Mouse (Mus musculus): ENCODE measurements around the gene Ubd. TPM values are rescaled to one million over a fixed set of nuclear protein-coding genes. Genes with fewer than 3 reads are reported as not detected.
A peak's percentile ranks its signal among the peaks of the same experiment; 100 is the strongest.
"Not testable (repeated sequence)": the region's sequence is repeated elsewhere in the genome, so short reads cannot be mapped to it uniquely, and the experiment has no call there.

Gene Ubd
- total and polyA plus RNA-seq, 2 experiments from 2014 or later: not detected

- Histone ChIP-seq H3K9me3 (ENCODE audit: low read length) (no peaks in the 10 kb centered on the region), H3K27me3 (ENCODE audit: insufficient read depth, low read length) (no peaks in the 10 kb centered on the region), H3K9ac (replicated peaks; ENCODE audit: low read length, poor library complexity, severe bottlenecking) (no peak within 1 kb of the TSS), H3K36me3 (ENCODE audit: insufficient read depth, low read length) (no peaks in the 10 kb centered on the region), H3K4me1 (ENCODE audit: insufficient read depth, low read length) (no peaks in the 10 kb centered on the region), H3K4me3 (ENCODE audit: low read depth, low read length) (no peak within 1 kb of the TSS), H3K27ac (ENCODE audit: low read depth, low read length) (no peak within 1 kb of the TSS), H3K4me2 (ENCODE audit: low read depth, low read length, poor library complexity, severe bottlenecking) (no peak within 1 kb of the TSS)
- WGBS: 75% methylated on average over 3 of the region's 3 CpGs
- TF ChIP-seq CTCF (IDR thresholded peaks at IDR 0.05): no peak
- DNase-seq (ENCODE audit: low spot score) (no peak), ATAC-seq (ENCODE audit: low FRiP score) (no peak)
Measured at GRCm38 (mm10) chr17:37213018-37213417, 19.3 kb downstream of the Ubd start, which contains the start of gene Olfr95. Olfr95 (minus strand) TSS chr17:37213118.

- Histone ChIP-seq H3K9ac (replicated peaks; ENCODE audit: low read length, poor library complexity, severe bottlenecking) (no peak overlapping the region), H3K27me3 (ENCODE audit: insufficient read depth, low read length) (no peaks in the 10 kb centered on the region), H3K4me1 (ENCODE audit: insufficient read depth, low read length) (no peaks in the 10 kb centered on the region), H3K27ac (ENCODE audit: low read depth, low read length) (no peak overlapping the region), H3K4me3 (ENCODE audit: low read depth, low read length) (no peak overlapping the region), H3K4me2 (ENCODE audit: low read depth, low read length, poor library complexity, severe bottlenecking) (no peak overlapping the region), H3K9me3 (ENCODE audit: low read length) (no peaks in the 10 kb centered on the region), H3K36me3 (ENCODE audit: insufficient read depth, low read length) (no peaks in the 10 kb centered on the region)
- ATAC-seq (ENCODE audit: low FRiP score): no peak
- 83% methylated on average over 3 of the region's 3 CpGs for WGBS
- no peak for TF ChIP-seq CTCF (IDR thresholded peaks at IDR 0.05)
- no peak for DNase-seq (ENCODE audit: low spot score)
Measured at GRCm38 (mm10) chr17:37218486-37218885, 24.8 kb downstream of the Ubd start.

- no peak for ATAC-seq (ENCODE audit: low FRiP score)
Measured at GRCm38 (mm10) chr17:37219846-37220245, 26.2 kb downstream of the Ubd start, which contains the start of gene Olfr96. Olfr96 (plus strand) TSS chr17:37220146.

GRCm38 (mm10) chr17:37221879-37222278 lies 28.2 kb downstream of the Ubd start:
- H3K27me3 ChIP-seq (ENCODE audit: insufficient read depth, low read length): no peaks in the 10 kb centered on the region
- DNase-seq (ENCODE audit: low spot score) (peak; percentile 16), ATAC-seq (ENCODE audit: low FRiP score) (no peak)
- H3K27ac ChIP-seq (ENCODE audit: low read depth, low read length): no peak overlapping the region
- H3K4me2 ChIP-seq (ENCODE audit: low read depth, low read length, poor library complexity, severe bottlenecking): no peak overlapping the region
- peak; percentile 50 for TF ChIP-seq CTCF (IDR thresholded peaks at IDR 0.05)
- no peak overlapping the region for H3K9ac ChIP-seq (replicated peaks; ENCODE audit: low read length, poor library complexity, severe bottlenecking)
- no peaks in the 10 kb centered on the region for H3K4me1 ChIP-seq (ENCODE audit: insufficient read depth, low read length)
- WGBS: 25% methylated on average over 1 of the region's 1 CpGs
- H3K9me3 ChIP-seq (ENCODE audit: low read length): no peaks in the 10 kb centered on the region
- H3K4me3 ChIP-seq (ENCODE audit: low read depth, low read length): no peak overlapping the region
- no peaks in the 10 kb centered on the region for H3K36me3 ChIP-seq (ENCODE audit: insufficient read depth, low read length)

More at GRCm38 (mm10) chr17:37219846-37220245, 26.2 kb downstream of the Ubd start, which contains the start of gene Olfr96:
- H3K9me3 ChIP-seq (ENCODE audit: low read length): no peaks in the 10 kb centered on the region
- no peaks in the 10 kb centered on the region for H3K27me3 ChIP-seq (ENCODE audit: insufficient read depth, low read length)
- H3K27ac ChIP-seq (ENCODE audit: low read depth, low read length): no peak within 1 kb of the TSS
- H3K36me3 ChIP-seq (ENCODE audit: insufficient read depth, low read length): no peaks in the 10 kb centered on the region
- H3K4me1 ChIP-seq (ENCODE audit: insufficient read depth, low read length): no peaks in the 10 kb centered on the region
- no peak within 1 kb of the TSS for H3K4me2 ChIP-seq (ENCODE audit: low read depth, low read length, poor library complexity, severe bottlenecking)
- no peak for DNase-seq (ENCODE audit: low spot score)
- WGBS: 64% methylated on average over 4 of the region's 4 CpGs
- TF ChIP-seq CTCF (IDR thresholded peaks at IDR 0.05): no peak
- H3K9ac ChIP-seq (replicated peaks; ENCODE audit: low read length, poor library complexity, severe bottlenecking): no peak within 1 kb of the TSS
- H3K4me3 ChIP-seq (ENCODE audit: low read depth, low read length): no peak within 1 kb of the TSS

GRCm38 (mm10) chr17:37237230-37237629 lies 43.5 kb downstream of the Ubd start, which contains the start of gene Olfr97:
Olfr97 (minus strand) TSS chr17:37237330.
- not testable (repeated sequence) for H3K27me3 ChIP-seq (ENCODE audit: insufficient read depth, low read length); DNase-seq (ENCODE audit: low spot score); H3K4me2 ChIP-seq (ENCODE audit: low read depth, low read length, poor library complexity, severe bottlenecking); H3K36me3 ChIP-seq (ENCODE audit: insufficient read depth, low read length); ATAC-seq (ENCODE audit: low FRiP score); H3K9ac ChIP-seq (replicated peaks; ENCODE audit: low read length, poor library complexity, severe bottlenecking); H3K4me1 ChIP-seq (ENCODE audit: insufficient read depth, low read length); H3K27ac ChIP-seq (ENCODE audit: low read depth, low read length); H3K4me3 ChIP-seq (ENCODE audit: low read depth, low read length); H3K9me3 ChIP-seq (ENCODE audit: low read length)
- 86% methylated on average over 2 of the region's 2 CpGs for WGBS

- WGBS: 60% methylated on average over 3 of the region's 3 CpGs
- H3K9ac ChIP-seq (replicated peaks; ENCODE audit: low read length, poor library complexity, severe bottlenecking): no peak overlapping the region
- H3K9me3 ChIP-seq (ENCODE audit: low read length): no peaks in the 10 kb centered on the region
- H3K36me3 ChIP-seq (ENCODE audit: insufficient read depth, low read length): no peaks in the 10 kb centered on the region
- TF ChIP-seq CTCF (IDR thresholded peaks at IDR 0.05): no peak
- ATAC-seq (ENCODE audit: low FRiP score) (no peak), DNase-seq (ENCODE audit: low spot score) (no peak)
- no peaks in the 10 kb centered on the region for H3K27me3 ChIP-seq (ENCODE audit: insufficient read depth, low read length)
- H3K4me1 ChIP-seq (ENCODE audit: insufficient read depth, low read length): no peaks in the 10 kb centered on the region
- no peak overlapping the region for H3K27ac ChIP-seq (ENCODE audit: low read depth, low read length)
- H3K4me2 ChIP-seq (ENCODE audit: low read depth, low read length, poor library complexity, severe bottlenecking): no peak overlapping the region
- no peak overlapping the region for H3K4me3 ChIP-seq (ENCODE audit: low read depth, low read length)
Measured at GRCm38 (mm10) chr17:37242198-37242597, 48.5 kb downstream of the Ubd start.

Other genes starting within 250 kb of the Ubd start
- 54.0 and 64.5 TPM in 2 replicates for gene Ppp1r11, start 242.2 kb upstream of the Ubd start, total RNA-seq (2014; rRNA removed)
- gene Ppp1r11, start 242.2 kb upstream of the Ubd start, polyA plus RNA-seq (2015; fragmentation: Nextera tagmentation; extraction: Ambion mirVana): 143 and 166 TPM in 2 replicates
- 31.6 and 37.1 TPM in 2 replicates for gene Znrd1, start 235.3 kb upstream of the Ubd start, total RNA-seq (2014; rRNA removed)
- 42.4 and 43.7 TPM in 2 replicates for gene Znrd1, start 235.3 kb upstream of the Ubd start, polyA plus RNA-seq (2015; fragmentation: Nextera tagmentation; extraction: Ambion mirVana)
- gene Znrd1as, start 235.3 kb upstream of the Ubd start, total RNA-seq (2014; rRNA removed): 2.1 and 3.5 TPM in 2 replicates
- gene Znrd1as, start 235.3 kb upstream of the Ubd start, polyA plus RNA-seq (2015; fragmentation: Nextera tagmentation; extraction: Ambion mirVana): 2.8 and 3.0 TPM in 2 replicates
- gene 2410137M14Rik, start 212.7 kb upstream of the Ubd start, total RNA-seq (2014; rRNA removed): not detected in 2 replicates
- gene 2410137M14Rik, start 212.7 kb upstream of the Ubd start, polyA plus RNA-seq (2015; fragmentation: Nextera tagmentation; extraction: Ambion mirVana): 0.39 and 0.52 TPM in 2 replicates
- 2.0 and 4.3 TPM in 2 replicates for gene H2-M5, start 204.4 kb upstream of the Ubd start, total RNA-seq (2014; rRNA removed)
- 1.3 and 1.6 TPM in 2 replicates for gene H2-M5, start 204.4 kb upstream of the Ubd start, polyA plus RNA-seq (2015; fragmentation: Nextera tagmentation; extraction: Ambion mirVana)
- 140 and 182 TPM in 2 replicates for gene Zfp57, start 192.7 kb upstream of the Ubd start, total RNA-seq (2014; rRNA removed)
- gene Zfp57, start 192.7 kb upstream of the Ubd start, polyA plus RNA-seq (2015; fragmentation: Nextera tagmentation; extraction: Ambion mirVana): 166 and 171 TPM in 2 replicates
- not detected in 2 replicates for gene Mog, start 170.5 kb upstream of the Ubd start, total RNA-seq (2014; rRNA removed)
- 0.95 and 1.1 TPM in 2 replicates for gene Mog, start 170.5 kb upstream of the Ubd start, polyA plus RNA-seq (2015; fragmentation: Nextera tagmentation; extraction: Ambion mirVana)
- gene Gabbr1, start 147.9 kb upstream of the Ubd start, total RNA-seq (2014; rRNA removed): 633 and 639 TPM in 2 replicates
- gene Gabbr1, start 147.9 kb upstream of the Ubd start, polyA plus RNA-seq (2015; fragmentation: Nextera tagmentation; extraction: Ambion mirVana): 111 and 116 TPM in 2 replicates
- not detected in 2 replicates for gene Olfr90, start 105.4 kb upstream of the Ubd start, total RNA-seq (2014; rRNA removed)
- gene Olfr90, start 105.4 kb upstream of the Ubd start, polyA plus RNA-seq (2015; fragmentation: Nextera tagmentation; extraction: Ambion mirVana): not detected in 2 replicates
- gene Olfr91, start 95.6 kb upstream of the Ubd start, total RNA-seq (2014; rRNA removed): not detected in 2 replicates
- gene Olfr91, start 95.6 kb upstream of the Ubd start, polyA plus RNA-seq (2015; fragmentation: Nextera tagmentation; extraction: Ambion mirVana): not detected in 2 replicates
- gene Olfr92, start 73.8 kb upstream of the Ubd start, total RNA-seq (2014; rRNA removed): not detected in 2 replicates
- not detected in 2 replicates for gene Olfr92, start 73.8 kb upstream of the Ubd start, polyA plus RNA-seq (2015; fragmentation: Nextera tagmentation; extraction: Ambion mirVana)
- not detected in 2 replicates for gene Olfr93, start 32.4 kb upstream of the Ubd start, total RNA-seq (2014; rRNA removed)
- not detected in 2 replicates for gene Olfr93, start 32.4 kb upstream of the Ubd start, polyA plus RNA-seq (2015; fragmentation: Nextera tagmentation; extraction: Ambion mirVana)
- not detected in 2 replicates for gene Olfr94, start 7.1 kb downstream of the Ubd start, total RNA-seq (2014; rRNA removed)
- gene Olfr94, start 7.1 kb downstream of the Ubd start, polyA plus RNA-seq (2015; fragmentation: Nextera tagmentation; extraction: Ambion mirVana): not detected in 2 replicates
- gene Olfr95, start 19.2 kb downstream of the Ubd start, total RNA-seq (2014; rRNA removed): not detected in 2 replicates
- gene Olfr95, start 19.2 kb downstream of the Ubd start, polyA plus RNA-seq (2015; fragmentation: Nextera tagmentation; extraction: Ambion mirVana): 0.02 TPM in 1 of 2 replicates, not detected in the other
- gene Olfr96, start 26.3 kb downstream of the Ubd start, total RNA-seq (2014; rRNA removed): not detected in 2 replicates
- not detected in 2 replicates for gene Olfr96, start 26.3 kb downstream of the Ubd start, polyA plus RNA-seq (2015; fragmentation: Nextera tagmentation; extraction: Ambion mirVana)
- gene Olfr97, start 43.4 kb downstream of the Ubd start, total RNA-seq (2014; rRNA removed): not detected in 2 replicates
- gene Olfr97, start 43.4 kb downstream of the Ubd start, polyA plus RNA-seq (2015; fragmentation: Nextera tagmentation; extraction: Ambion mirVana): not detected in 2 replicates
- not detected in 2 replicates for gene Olfr98, start 69.9 kb downstream of the Ubd start, total RNA-seq (2014; rRNA removed)
- gene Olfr98, start 69.9 kb downstream of the Ubd start, polyA plus RNA-seq (2015; fragmentation: Nextera tagmentation; extraction: Ambion mirVana): not detected in 2 replicates
- gene H2-M3, start 76.3 kb downstream of the Ubd start, total RNA-seq (2014; rRNA removed): 1.6 TPM in 2 replicates
- 2.5 and 2.6 TPM in 2 replicates for gene H2-M3, start 76.3 kb downstream of the Ubd start, polyA plus RNA-seq (2015; fragmentation: Nextera tagmentation; extraction: Ambion mirVana)
- gene Olfr99, start 89.6 kb downstream of the Ubd start, total RNA-seq (2014; rRNA removed): not detected in 2 replicates
- gene Olfr99, start 89.6 kb downstream of the Ubd start, polyA plus RNA-seq (2015; fragmentation: Nextera tagmentation; extraction: Ambion mirVana): not detected in 2 replicates
- gene Olfr101, start 110.4 kb downstream of the Ubd start, total RNA-seq (2014; rRNA removed): not detected in 2 replicates
- not detected in 2 replicates for gene Olfr101, start 110.4 kb downstream of the Ubd start, polyA plus RNA-seq (2015; fragmentation: Nextera tagmentation; extraction: Ambion mirVana)
- not detected in 2 replicates for gene Olfr102, start 123.2 kb downstream of the Ubd start, total RNA-seq (2014; rRNA removed)
- not detected in 2 replicates for gene Olfr102, start 123.2 kb downstream of the Ubd start, polyA plus RNA-seq (2015; fragmentation: Nextera tagmentation; extraction: Ambion mirVana)
- gene Olfr103, start 145.8 kb downstream of the Ubd start, total RNA-seq (2014; rRNA removed): not detected in 2 replicates
- gene Olfr103, start 145.8 kb downstream of the Ubd start, polyA plus RNA-seq (2015; fragmentation: Nextera tagmentation; extraction: Ambion mirVana): not detected in 2 replicates
- 0.33 TPM in 1 of 2 replicates, not detected in the other for gene Olfr104-ps, start 165.7 kb downstream of the Ubd start, total RNA-seq (2014; rRNA removed)
- not detected in 2 replicates for gene Olfr104-ps, start 165.7 kb downstream of the Ubd start, polyA plus RNA-seq (2015; fragmentation: Nextera tagmentation; extraction: Ambion mirVana)
- not detected in 2 replicates for gene Olfr105-ps, start 185.1 kb downstream of the Ubd start, total RNA-seq (2014; rRNA removed)
- gene Olfr105-ps, start 185.1 kb downstream of the Ubd start, polyA plus RNA-seq (2015; fragmentation: Nextera tagmentation; extraction: Ambion mirVana): not detected in 2 replicates
- not detected in 2 replicates for gene Olfr106-ps, start 196.5 kb downstream of the Ubd start, total RNA-seq (2014; rRNA removed)
- not detected in 2 replicates for gene Olfr106-ps, start 196.5 kb downstream of the Ubd start, polyA plus RNA-seq (2015; fragmentation: Nextera tagmentation; extraction: Ambion mirVana)
- gene Olfr107, start 205.3 kb downstream of the Ubd start, total RNA-seq (2014; rRNA removed): not detected in 2 replicates
- gene Olfr107, start 205.3 kb downstream of the Ubd start, polyA plus RNA-seq (2015; fragmentation: Nextera tagmentation; extraction: Ambion mirVana): not detected in 2 replicates

Measured in midbrain, postnatal 0 days (tissue).